Mouse (Mus musculus) layer of hippocampus, adult 6 months (tissue): ENCODE results near the gene Tmem163. TPM values are rescaled to one million over a fixed set of nuclear protein-coding genes. Genes with fewer than 3 reads are reported as not detected.

Source experiments
- long read RNA-seq, 2 experiments: library from polyadenylated mRNA; unstranded; transcript quantifications; one replicate each; pipeline ENCODE4 v2.0.0; 2019 to 2020
- polyA plus RNA-seq: library from polyadenylated mRNA; unstranded; fragments of <200 nt; fragmentation: Nextera tagmentation; gene quantifications from 2 replicates; pipeline ENCODE4 v1.2.3, GENCODE M21; 2021

Tmem163 gene
- 4.1 and 5.5 TPM in 2 replicates for polyA plus RNA-seq
- long read RNA-seq, experiment 1, partial matches to known transcripts, result 4 of 7 reads
- long read RNA-seq, experiment 1, other reads (novel, unspliced or antisense), result 0 of 7 reads
- long read RNA-seq, experiment 2, transcript Tmem163-205 (8 exons, 3,488 nt), result major isoform, 31 of 44 reads
- long read RNA-seq, experiment 2, partial matches to known transcripts, result 3 of 44 reads
- long read RNA-seq, experiment 2, other reads (novel, unspliced or antisense), result 9 of 44 reads

DNA sequence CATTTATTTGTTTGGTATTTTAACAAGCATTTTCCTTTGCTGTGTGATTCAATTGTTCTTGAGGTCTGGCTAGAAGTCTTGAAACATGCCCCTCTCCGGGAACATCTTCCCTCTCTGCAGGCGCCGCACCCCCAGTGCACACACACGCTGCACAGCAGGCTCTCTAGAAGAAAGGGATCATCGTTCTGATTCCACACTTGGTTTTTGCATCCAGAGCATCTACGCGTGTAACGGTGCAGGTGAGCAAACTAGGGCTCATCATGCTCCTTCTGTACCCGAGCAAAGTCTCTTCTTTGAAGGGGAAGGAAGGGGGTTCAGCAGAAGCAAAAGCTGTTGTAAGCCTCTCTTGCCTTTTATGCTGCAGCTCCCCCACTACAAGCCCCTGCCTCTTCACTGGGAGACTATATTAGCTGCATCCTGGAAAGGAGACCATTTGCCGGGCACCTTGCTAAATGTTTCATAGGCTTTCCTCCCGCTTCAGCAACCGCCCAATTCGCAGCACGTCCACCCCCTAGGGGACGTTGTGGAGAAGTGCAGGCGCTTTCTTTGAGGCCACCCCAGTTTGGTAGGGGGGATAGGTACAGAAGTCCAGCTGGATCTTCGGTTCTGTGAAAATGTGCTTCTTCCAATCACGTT, at the start of gene Tmem163:
Gene Tmem163, minus strand, starts transcription at position 51 of the 636 bp plus-strand sequence.

DNA sequence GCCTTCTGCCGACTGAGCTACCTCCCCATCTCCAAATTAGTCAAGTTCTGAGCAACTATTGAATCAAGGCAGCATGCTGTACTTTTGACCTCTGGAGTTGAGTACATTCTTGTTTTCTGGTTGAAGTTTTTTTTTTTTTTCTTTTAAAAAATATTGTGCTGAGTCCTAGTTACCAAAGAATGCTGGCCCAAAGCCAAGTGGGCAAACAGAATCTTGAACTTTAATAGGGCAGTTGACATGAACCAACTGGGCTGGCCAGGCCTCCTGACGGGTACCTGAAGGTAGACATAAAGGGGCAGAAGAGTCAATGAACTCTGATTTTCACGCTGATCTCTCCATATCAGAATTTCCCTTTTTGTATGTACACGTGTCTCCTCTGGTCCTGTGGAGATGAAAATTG, 49.7 kb upstream of the Tmem163 start, which contains the start of gene Acmsd:
Gene Acmsd, plus strand, starts transcription at position 318 of the 400 bp plus-strand sequence.

Other genes with a start within 250 kb of the Tmem163 start
- not detected in 2 replicates for gene Acmsd, start 49.9 kb upstream of the Tmem163 start, polyA plus RNA-seq
- 19.6 and 20.5 TPM in 2 replicates for gene Ccnt2, start 94.6 kb upstream of the Tmem163 start, polyA plus RNA-seq
- 1.3 and 1.4 TPM in 2 replicates for gene Map3k19, start 175.5 kb upstream of the Tmem163 start, polyA plus RNA-seq
- gene Rab3gap1, start 189.2 kb upstream of the Tmem163 start, polyA plus RNA-seq, result 34.7 and 41.8 TPM in 2 replicates